Mouse (Mus musculus) kidney, postnatal 0 days (tissue): Measurements from ENCODE around the gene Prpf8. TPM values are rescaled to one million over a fixed set of nuclear protein-coding genes. Genes with fewer than 3 reads are reported as not detected.
"Not testable (repeated sequence)": the region's sequence is repeated elsewhere in the genome, so short reads cannot be mapped to it uniquely, and the experiment has no call there.

ENCODE experiments used
- ATAC-seq: fragments of 200-750 bp; cut with Nextera tagmentation; replicated peaks from 2 replicates; pipeline ENCODE4 v1.8.0; 2017; ENCODE audit warnings: low read depth, moderate number of reproducible peaks, moderate TSS enrichment, moderate library complexity; ENCODE audit not compliant: low FRiP score
- DNase-seq: peaks from one replicate; pipeline ENCODE4 v3.0.0-alpha.2; 2016; ENCODE audit warnings: low spot score
- H3K27ac ChIP-seq: fragments of 300-500 bp; sonication (generic); 2 replicates; pipeline ENCODE4 v1.5.1; 2014; ENCODE audit warnings: mild to moderate bottlenecking
- H3K27me3 ChIP-seq: fragments of 300-500 bp; sonication (generic); 2 replicates; pipeline ENCODE4 v1.6.1; 2014; ENCODE audit warnings: low read length, mixed read lengths; ENCODE audit not compliant: insufficient read depth
- H3K36me3 ChIP-seq: fragments of 300-500 bp; sonication (generic); 2 replicates; pipeline ENCODE4 v1.6.1; 2014; ENCODE audit warnings: low read length, mixed read lengths; ENCODE audit not compliant: insufficient read depth
- H3K4me1 ChIP-seq: fragments of 300-500 bp; sonication (generic); replicated peaks from 2 replicates; pipeline ENCODE4 v1.6.1; 2014; ENCODE audit warnings: antibody characterized with exemption, low read length, mixed read lengths; ENCODE audit not compliant: insufficient read depth
- H3K4me2 ChIP-seq: fragments of 300-500 bp; sonication (generic); 2 replicates; pipeline ENCODE4 v1.6.1; 2014; ENCODE audit warnings: mild to moderate bottlenecking, low read length, moderate library complexity, mixed read lengths
- H3K4me3 ChIP-seq: fragments of 300-500 bp; sonication (generic); replicated peaks from 2 replicates; pipeline ENCODE4 v1.5.1; 2014; ENCODE audit warnings: low read depth, low read length
- H3K9ac ChIP-seq: fragments of 300-500 bp; sonication (generic); 2 replicates; pipeline ENCODE4 v1.6.1; 2014; ENCODE audit warnings: low read depth, low read length
- H3K9me3 ChIP-seq: fragments of 300-500 bp; sonication (generic); replicated peaks from 2 replicates; pipeline ENCODE4 v1.6.1; 2016; ENCODE audit warnings: low read length, inconsistent platforms, mixed read lengths
- CTCF ChIP-seq: IDR thresholded peaks from 2 replicates; pipeline ENCODE4 v1.5.1; 2016; ENCODE audit warnings: antibody characterized with exemption, low read depth, mild to moderate bottlenecking, moderate library complexity
- WGBS: fragments of 180-500 bp; shearing (Covaris S2); extraction: QIAGEN DNeasy Blood & Tissue Kit; methylation state at CpG from one replicate; pipeline ENCODE4 v1.1.7; 2014; 5-methylcytosine and 5-hydroxymethylcytosine counted together
- polyA plus RNA-seq: library from polyadenylated mRNA; unstranded; fragments of >200 nt; fragmentation: Nextera tagmentation; extraction: Ambion mirVana; gene quantifications from 2 replicates; pipeline ENCODE4 v1.2.1, GENCODE M21; 2015

Prpf8 gene
- polyA plus RNA-seq, 1 experiment from 2014 or later, result 36.6 TPM

DNA sequence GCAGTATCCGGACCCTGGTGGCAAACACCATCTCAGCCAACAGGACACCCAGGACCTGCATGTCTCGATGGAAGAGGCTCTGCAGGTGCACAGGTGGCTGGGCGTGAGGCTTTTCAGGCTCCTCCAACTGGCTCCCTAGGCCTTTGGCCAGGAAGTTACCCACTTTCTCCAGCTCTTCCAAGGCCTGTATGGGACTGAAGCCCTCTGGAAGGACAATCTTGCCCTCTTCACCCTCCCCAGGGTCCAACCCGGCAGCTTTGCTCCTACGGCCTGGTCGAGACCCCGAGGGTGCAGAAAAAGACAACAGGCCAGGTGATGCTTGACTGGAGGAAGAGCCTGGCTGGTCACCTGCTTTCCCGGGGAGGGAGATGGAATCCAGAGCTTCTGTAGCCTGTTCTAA, 34.5 kb upstream of the Prpf8 start:
- DNase-seq (no peak), ATAC-seq (no peak)
- H3K36me3 ChIP-seq, result peaks cover 24% of the 10 kb centered on the region; the same call in 1 of the 2 replicates
- no peaks in the 10 kb centered on the region for H3K27me3 ChIP-seq
- H3K9me3 ChIP-seq, result no peaks in the 10 kb centered on the region
- WGBS, result 83% methylated on average over 8 of the region's 8 CpGs
- H3K27ac ChIP-seq, result no peak overlapping the region
- H3K4me3 ChIP-seq, result no peak overlapping the region
- H3K9ac ChIP-seq, result no peak overlapping the region
- H3K4me2 ChIP-seq, result no peak overlapping the region
- no peak for TF ChIP-seq CTCF
- H3K4me1 ChIP-seq, result peaks cover 12% of the 10 kb centered on the region; the same call in 1 of the 2 replicates

DNA sequence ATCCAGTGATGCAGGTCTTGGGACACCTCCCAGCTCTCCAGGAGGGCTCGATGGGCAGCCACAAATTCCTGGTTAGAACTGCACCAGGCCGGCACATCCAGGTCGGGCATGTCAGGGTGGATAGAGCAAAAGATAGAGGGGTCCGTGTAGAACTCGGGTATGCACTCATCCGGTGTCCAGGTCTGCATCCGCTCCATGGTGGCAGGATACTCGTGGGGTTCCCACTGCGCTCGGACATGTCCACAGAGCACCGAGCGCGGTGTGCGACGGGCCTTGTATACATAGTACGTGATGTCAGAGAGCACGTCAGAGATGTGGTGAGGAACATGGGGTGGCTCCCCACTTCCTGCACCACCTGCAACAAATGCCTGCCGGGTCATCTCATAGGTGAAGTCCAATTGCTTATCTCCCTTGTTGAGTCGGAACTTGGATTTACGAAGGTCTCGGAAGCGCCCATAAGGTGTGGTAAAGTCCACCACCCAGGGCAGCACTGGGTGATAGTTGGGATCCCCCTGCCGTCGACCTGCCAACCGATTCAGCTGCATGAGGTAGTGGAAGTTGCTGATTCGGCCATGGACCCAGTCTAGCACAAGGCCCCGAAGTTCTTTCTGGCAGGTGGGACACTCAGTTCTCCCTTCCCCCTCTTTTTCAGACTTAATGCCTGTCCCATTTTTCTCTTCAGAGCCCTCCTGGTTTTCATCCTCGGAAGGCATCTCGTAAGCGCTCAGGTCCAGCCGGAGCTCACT, 33.6 kb upstream of the Prpf8 start:
- H3K4me2 ChIP-seq, result 0 out of 2 replicates have a peak overlapping the region, but pooled peaks have one; percentile 100
- no peak overlapping the region for H3K4me3 ChIP-seq
- WGBS, result 90% methylated on average over 31 of the region's 31 CpGs

GRCm38 (mm10) chr11:75453991-75454930, 32.4 kb upstream of the Prpf8 start, which contains the start of gene Wdr81:
TSS of gene Wdr81 (minus strand) at chr11:75454717.
- Histone ChIP-seq H3K36me3 (peaks cover 6% of the 10 kb centered on the region; the same call in 1 of the 2 replicates), H3K27ac (peak within 1 kb of the TSS; percentile 43), H3K27me3 (no peaks in the 10 kb centered on the region), H3K4me2 (peak within 1 kb of the TSS; percentile 100), H3K4me1 (peaks cover 14% of the 10 kb centered on the region), H3K9ac (peak within 1 kb of the TSS; percentile 69), H3K9me3 (no peaks in the 10 kb centered on the region), H3K4me3 (peak within 1 kb of the TSS; percentile 56)
- 2% methylated on average over 56 of the region's 56 CpGs for WGBS
- ATAC-seq (peak; percentile 91), DNase-seq (peak; percentile 98)
- TF ChIP-seq CTCF, result peak; percentile 51

More for the DNA sequence above, 33.6 kb upstream of the Prpf8 start:
- no peak overlapping the region for H3K9ac ChIP-seq
- ATAC-seq (no peak), DNase-seq (no peak)
- no peaks in the 10 kb centered on the region for H3K9me3 ChIP-seq
- TF ChIP-seq CTCF, result no peak
- no peak overlapping the region for H3K27ac ChIP-seq
- H3K4me1 ChIP-seq, result peaks cover 12% of the 10 kb centered on the region; the same call in 1 of the 2 replicates
- no peaks in the 10 kb centered on the region for H3K27me3 ChIP-seq
- peaks cover 19% of the 10 kb centered on the region; the same call in 1 of the 2 replicates for H3K36me3 ChIP-seq

- DNase-seq (no peak), ATAC-seq (no peak)
- Histone ChIP-seq H3K4me1 (peaks cover 23% of the 10 kb centered on the region), H3K27ac (peak overlapping the region; percentile 8), H3K4me2 (peak overlapping the region; percentile 100), H3K9ac (no peak overlapping the region; the same call in 1 of the 2 replicates), H3K36me3 (peaks cover 6% of the 10 kb centered on the region; the same call in 1 of the 2 replicates), H3K27me3 (no peaks in the 10 kb centered on the region), H3K9me3 (no peaks in the 10 kb centered on the region), H3K4me3 (peak overlapping the region; percentile 56; the same call in 1 of the 2 replicates)
- TF ChIP-seq CTCF, result no peak
- whole genome bisulfite sequencing, result 64% methylated on average over 10 of the region's 10 CpGs
Observed at GRCm38 (mm10) chr11:75455041-75455736, 31.4 kb upstream of the Prpf8 start.

DNA sequence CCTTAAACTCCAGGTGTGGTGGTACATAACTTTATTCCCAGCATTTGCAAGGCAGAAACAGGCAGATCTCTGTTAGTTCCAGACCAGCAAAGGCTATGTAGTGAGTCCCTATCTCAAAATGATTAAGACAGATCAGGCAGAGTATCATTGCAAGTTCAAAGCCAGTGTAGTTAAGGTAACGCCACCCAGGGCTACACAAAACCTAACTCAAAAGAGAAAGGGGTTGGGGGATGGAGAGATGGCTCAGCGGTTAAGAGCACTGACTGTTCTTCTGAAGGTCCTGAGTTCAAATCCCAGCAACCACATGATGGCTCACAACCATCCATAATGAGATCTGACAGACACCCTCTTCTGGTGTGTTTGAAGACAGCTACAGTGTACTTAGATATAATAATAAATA, 30.6 kb upstream of the Prpf8 start:
- DNase-seq, H3K4me3 ChIP-seq, H3K9me3 ChIP-seq, H3K27ac ChIP-seq, H3K4me2 ChIP-seq, H3K36me3 ChIP-seq, H3K27me3 ChIP-seq, ATAC-seq, H3K9ac ChIP-seq: not testable (repeated sequence)
- H3K4me1 ChIP-seq, result peaks cover 23% of the 10 kb centered on the region
- WGBS, result 90% methylated on average over 2 of the region's 2 CpGs
